Mouse (Mus musculus) limb, embryonic 10.5 days (tissue): ENCODE measurements at regions not wholly inside any gene's neighbourhood (a gene's known extent, or its start where the extent isn't known, plus 50 kb on each side); places are given as distances from the start of the nearest gene placed in this dataset.

Source experiments
- DNase-seq: peaks from one replicate; pipeline ENCODE4 v3.0.0-alpha.2; 2017; ENCODE audit warnings: low spot score
- H3K27ac ChIP-seq: fragments of 300-500 bp; sonication (generic); 2 replicates; pipeline ENCODE4 v1.5.1; 2016; ENCODE audit warnings: mild to moderate bottlenecking
- H3K27me3 ChIP-seq: fragments of 300-500 bp; sonication (generic); 2 replicates; pipeline ENCODE4 v1.6.1; 2016; ENCODE audit warnings: low read depth, mild to moderate bottlenecking; ENCODE audit not compliant: poor library complexity, severe bottlenecking
- H3K36me3 ChIP-seq: fragments of 300-500 bp; sonication (generic); 2 replicates; pipeline ENCODE4 v1.6.1; 2016; ENCODE audit warnings: mild to moderate bottlenecking, moderate library complexity
- H3K4me1 ChIP-seq: fragments of 300-500 bp; sonication (generic); 2 replicates; pipeline ENCODE4 v1.6.1; 2016
- H3K4me3 ChIP-seq: fragments of 300-500 bp; sonication (generic); 2 replicates; pipeline ENCODE4 v1.5.1; 2016; ENCODE audit warnings: mild to moderate bottlenecking, moderate library complexity
- H3K9me3 ChIP-seq: fragments of 300-500 bp; sonication (generic); replicated peaks from 2 replicates; pipeline ENCODE4 v1.6.1; 2016; ENCODE audit warnings: mild to moderate bottlenecking
- WGBS: fragments of 180-500 bp; shearing (Covaris S2); methylation state at CpG from one replicate; pipeline ENCODE4 v1.1.7; 2016; 5-methylcytosine and 5-hydroxymethylcytosine counted together

DNA sequence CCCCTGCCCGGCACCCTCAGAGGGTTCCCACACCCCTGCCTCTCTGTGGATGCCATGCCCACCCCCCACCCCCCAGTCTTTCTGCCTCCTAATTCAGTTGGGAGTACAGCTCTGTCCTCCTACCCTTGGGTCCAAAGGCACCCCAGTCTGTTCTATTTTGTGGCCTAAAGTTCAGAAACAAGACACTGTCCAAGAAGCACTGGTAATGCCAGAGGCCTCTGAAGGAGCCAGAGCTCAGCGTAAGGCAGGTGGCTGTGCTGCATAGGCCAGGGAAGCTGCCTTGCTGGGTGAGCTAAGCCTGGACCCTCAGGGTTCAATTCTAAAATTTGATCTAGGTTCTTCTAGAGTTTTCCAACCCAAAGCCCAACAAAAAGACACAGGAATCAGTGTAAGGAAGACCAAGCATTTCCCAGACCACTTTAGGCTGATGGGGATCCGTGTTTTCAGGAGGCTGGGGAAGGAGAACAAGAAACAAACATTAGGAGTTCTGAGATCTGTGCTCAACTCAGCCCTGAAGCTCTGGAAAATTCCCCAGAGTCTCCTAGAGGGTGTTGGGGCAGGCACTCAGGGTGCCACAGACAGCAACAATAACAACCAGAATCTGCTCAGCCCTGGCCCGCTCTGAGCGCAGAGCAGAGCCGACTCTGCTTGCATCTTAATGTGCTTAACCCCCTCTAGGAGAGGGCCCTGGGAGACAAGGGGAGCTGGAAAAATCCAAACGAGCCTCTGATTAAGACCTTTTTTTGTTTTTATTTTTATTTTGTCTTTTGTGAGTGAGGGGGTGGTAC lies 81.0 kb downstream of the 1700001O22Rik start:
- 32% methylated on average over 7 of the region's 7 CpGs for WGBS

DNA sequence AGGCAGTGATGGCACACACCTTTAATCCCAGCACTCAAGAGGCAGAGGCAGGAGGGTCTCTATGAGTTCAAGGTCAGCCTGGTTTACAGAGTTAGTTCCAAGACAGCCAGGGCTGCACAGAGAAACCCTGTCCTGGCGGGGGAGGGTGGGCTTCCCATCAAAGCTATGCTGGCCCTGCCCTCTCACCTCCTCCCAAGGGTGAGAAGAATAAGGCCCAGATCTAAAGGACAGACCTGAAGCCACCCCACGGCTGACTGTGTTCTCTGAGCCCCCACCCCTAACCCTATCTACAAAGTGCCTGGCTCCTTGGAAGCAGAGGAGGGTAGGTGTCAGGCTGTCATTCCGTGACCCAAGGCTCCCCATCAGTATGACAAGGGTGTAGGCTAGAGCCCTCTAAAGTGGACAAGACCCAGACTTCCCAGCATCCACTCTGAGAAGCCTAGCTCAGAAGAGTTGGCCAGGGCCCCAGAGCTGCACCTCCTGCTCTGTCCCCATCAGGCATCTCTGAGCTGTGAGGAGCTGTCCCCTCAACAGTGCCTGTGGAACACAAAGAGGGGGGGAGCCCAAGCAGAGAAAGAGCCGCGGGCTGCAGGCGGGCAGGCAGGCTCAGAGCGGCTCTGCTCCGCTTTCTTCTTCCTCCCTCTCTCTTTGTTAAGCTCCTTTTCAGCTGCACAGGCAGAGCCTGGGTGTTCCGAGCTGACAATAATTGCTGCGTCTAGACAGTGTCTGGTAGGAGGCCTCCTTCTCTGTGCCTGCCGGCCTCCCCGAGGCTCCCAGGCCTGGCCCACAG lies 81.8 kb downstream of the 1700001O22Rik start:
- Histone ChIP-seq H3K36me3 (no peaks in the 10 kb centered on the region), H3K4me1 (peaks cover 97% of the 10 kb centered on the region), H3K4me3 (peak overlapping the region; percentile 27; the same call in 1 of the 2 replicates)

More for the DNA sequence above, 81.0 kb downstream of the 1700001O22Rik start:
- no peaks in the 10 kb centered on the region for H3K27me3 ChIP-seq
- H3K27ac ChIP-seq: peak overlapping the region; percentile 94
- DNase-seq: no peak
- no peaks in the 10 kb centered on the region for H3K36me3 ChIP-seq
- H3K4me1 ChIP-seq: peaks cover 89% of the 10 kb centered on the region
- H3K4me3 ChIP-seq: peak overlapping the region; percentile 27; the same call in 1 of the 2 replicates
- no peaks in the 10 kb centered on the region for H3K9me3 ChIP-seq

DNA sequence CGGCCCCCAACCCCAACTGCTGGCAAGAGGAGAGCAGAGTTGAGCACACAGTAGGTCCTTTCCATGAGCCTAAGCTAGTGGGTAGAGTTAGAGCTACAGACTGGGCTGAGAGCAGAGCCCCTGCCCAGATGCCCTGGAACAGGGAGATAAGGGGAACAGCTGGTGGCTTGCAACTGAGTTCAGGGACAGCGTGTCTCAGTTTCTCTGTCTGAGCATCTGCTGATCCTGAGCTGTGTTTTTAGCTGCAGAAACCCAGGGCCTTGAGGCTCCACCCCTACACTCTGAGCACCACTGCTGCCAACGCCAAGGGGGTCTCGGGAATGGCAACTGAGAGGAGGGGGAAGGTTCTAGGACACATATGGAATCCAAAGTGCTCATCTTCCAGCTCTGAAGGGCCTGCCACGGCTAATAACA lies 82.4 kb downstream of the 1700001O22Rik start:
- no peaks in the 10 kb centered on the region for H3K27me3 ChIP-seq
- no peak for DNase-seq
- 82% methylated on average over 5 of the region's 5 CpGs for WGBS
- peaks cover 100% of the 10 kb centered on the region for H3K4me1 ChIP-seq
- H3K36me3 ChIP-seq: no peaks in the 10 kb centered on the region
- no peak overlapping the region for H3K4me3 ChIP-seq
- peak overlapping the region; percentile 94 for H3K27ac ChIP-seq
- no peaks in the 10 kb centered on the region for H3K9me3 ChIP-seq

More for the DNA sequence above, 81.8 kb downstream of the 1700001O22Rik start:
- H3K9me3 ChIP-seq: no peaks in the 10 kb centered on the region
- no peaks in the 10 kb centered on the region for H3K27me3 ChIP-seq
- 17% methylated on average over 12 of the region's 12 CpGs for WGBS
- peak overlapping the region; percentile 94 for H3K27ac ChIP-seq
- DNase-seq: peak; percentile 74

DNA sequence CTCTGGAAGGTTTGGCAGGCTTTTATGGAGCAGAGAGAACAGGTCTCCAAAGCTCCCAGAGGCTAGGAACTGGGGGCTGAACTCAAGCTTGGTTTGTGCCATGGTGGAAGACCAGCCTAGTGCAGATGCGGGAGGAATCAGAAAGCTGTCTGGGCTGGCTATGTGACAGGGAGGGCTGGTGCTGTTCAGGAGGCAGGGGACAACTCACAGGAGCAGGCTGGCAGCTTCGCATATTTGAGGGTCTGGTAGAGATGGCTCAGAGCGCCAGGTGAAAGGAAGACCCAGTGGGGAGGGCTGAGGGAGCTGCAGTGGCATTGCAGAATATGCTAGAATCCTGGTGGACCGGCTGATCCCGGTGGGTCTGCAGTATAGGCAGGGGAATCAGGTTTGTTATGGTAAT lies 83.2 kb downstream of the 1700001O22Rik start:
- H3K36me3 ChIP-seq: no peaks in the 10 kb centered on the region
- H3K27me3 ChIP-seq: no peaks in the 10 kb centered on the region
- H3K4me3 ChIP-seq: peak overlapping the region; percentile 43
- peaks cover 100% of the 10 kb centered on the region for H3K4me1 ChIP-seq
- DNase-seq: no peak
- 39% methylated on average over 5 of the region's 5 CpGs for WGBS
- H3K9me3 ChIP-seq: no peaks in the 10 kb centered on the region
- peak overlapping the region; percentile 94 for H3K27ac ChIP-seq

DNA sequence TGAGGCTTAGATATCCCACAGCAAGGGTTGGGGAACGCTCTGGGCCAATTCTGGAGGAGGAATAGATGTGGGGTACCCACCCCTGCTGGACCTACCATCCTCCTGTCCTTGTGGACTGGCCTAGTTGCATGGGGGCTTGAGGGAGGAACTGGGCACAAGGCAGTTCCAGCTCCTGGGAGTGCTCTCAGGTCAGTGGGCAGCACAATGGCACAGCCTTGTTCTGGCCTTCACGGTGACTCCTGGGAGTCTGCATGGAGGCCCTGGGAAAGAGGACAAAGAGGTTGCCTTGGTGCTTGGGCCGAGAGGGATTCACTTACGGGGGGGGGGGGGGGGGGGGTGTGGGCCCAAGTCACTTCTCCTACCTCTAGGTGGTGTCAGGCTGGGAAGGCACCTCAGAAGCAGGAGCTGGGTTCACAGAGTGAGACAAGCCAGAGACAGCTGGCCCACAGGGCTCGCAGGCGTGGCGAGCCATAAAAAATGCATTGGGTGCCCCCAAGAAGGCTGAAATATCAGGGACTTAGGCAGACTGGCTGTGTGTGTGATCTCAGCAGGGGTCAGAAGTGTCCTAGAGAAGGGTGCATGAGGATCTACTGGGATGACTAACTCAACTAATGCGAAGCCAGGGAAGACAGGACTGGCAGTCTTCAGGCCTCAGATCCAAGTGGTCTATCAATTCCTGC lies 83.7 kb downstream of the 1700001O22Rik start:
- 15% methylated on average over 8 of the region's 8 CpGs for WGBS
- DNase-seq: peak; percentile 58
- H3K27ac ChIP-seq: peak overlapping the region; percentile 94
- H3K36me3 ChIP-seq: no peaks in the 10 kb centered on the region
- peaks cover 97% of the 10 kb centered on the region for H3K4me1 ChIP-seq
- no peaks in the 10 kb centered on the region for H3K27me3 ChIP-seq
- no peaks in the 10 kb centered on the region for H3K9me3 ChIP-seq
- H3K4me3 ChIP-seq: peak overlapping the region; percentile 43

- peak; percentile 96 for DNase-seq
- peak overlapping the region; percentile 94 for H3K27ac ChIP-seq
- no peaks in the 10 kb centered on the region for H3K27me3 ChIP-seq
- H3K4me1 ChIP-seq: peaks cover 96% of the 10 kb centered on the region
- WGBS: under 1% methylated on average over 29 of the region's 29 CpGs
- H3K9me3 ChIP-seq: no peaks in the 10 kb centered on the region
- H3K4me3 ChIP-seq: peak overlapping the region; percentile 43
- no peaks in the 10 kb centered on the region for H3K36me3 ChIP-seq
Measured at GRCm38 (mm10) chr2:30718741-30719381, 84.6 kb downstream of the 1700001O22Rik start.

GRCm38 (mm10) chr2:30718329-30718675 lies 85.2 kb downstream of the 1700001O22Rik start:
- peak overlapping the region; percentile 94 for H3K27ac ChIP-seq
- 0% methylated on average over 12 of the region's 12 CpGs for WGBS

GRCm38 (mm10) chr2:30717566-30718328 lies 85.7 kb downstream of the 1700001O22Rik start:
- Histone ChIP-seq H3K27ac (peak overlapping the region; percentile 94), H3K4me3 (peak overlapping the region; percentile 43), H3K4me1 (peaks cover 96% of the 10 kb centered on the region), H3K27me3 (no peaks in the 10 kb centered on the region), H3K9me3 (no peaks in the 10 kb centered on the region), H3K36me3 (no peaks in the 10 kb centered on the region)
- 6% methylated on average over 16 of the region's 16 CpGs for WGBS
- DNase-seq: no peak

More at GRCm38 (mm10) chr2:30718329-30718675, 85.2 kb downstream of the 1700001O22Rik start:
- Histone ChIP-seq H3K27me3 (no peaks in the 10 kb centered on the region), H3K36me3 (no peaks in the 10 kb centered on the region), H3K4me1 (peaks cover 96% of the 10 kb centered on the region), H3K9me3 (no peaks in the 10 kb centered on the region), H3K4me3 (peak overlapping the region; percentile 43)
- DNase-seq: peak; percentile 93

- H3K4me3 ChIP-seq: peak overlapping the region; percentile 43
- WGBS: 1% methylated on average over 24 of the region's 24 CpGs
- peak; percentile 79 for DNase-seq
Measured at GRCm38 (mm10) chr2:30716580-30717565, 86.6 kb downstream of the 1700001O22Rik start.

DNA sequence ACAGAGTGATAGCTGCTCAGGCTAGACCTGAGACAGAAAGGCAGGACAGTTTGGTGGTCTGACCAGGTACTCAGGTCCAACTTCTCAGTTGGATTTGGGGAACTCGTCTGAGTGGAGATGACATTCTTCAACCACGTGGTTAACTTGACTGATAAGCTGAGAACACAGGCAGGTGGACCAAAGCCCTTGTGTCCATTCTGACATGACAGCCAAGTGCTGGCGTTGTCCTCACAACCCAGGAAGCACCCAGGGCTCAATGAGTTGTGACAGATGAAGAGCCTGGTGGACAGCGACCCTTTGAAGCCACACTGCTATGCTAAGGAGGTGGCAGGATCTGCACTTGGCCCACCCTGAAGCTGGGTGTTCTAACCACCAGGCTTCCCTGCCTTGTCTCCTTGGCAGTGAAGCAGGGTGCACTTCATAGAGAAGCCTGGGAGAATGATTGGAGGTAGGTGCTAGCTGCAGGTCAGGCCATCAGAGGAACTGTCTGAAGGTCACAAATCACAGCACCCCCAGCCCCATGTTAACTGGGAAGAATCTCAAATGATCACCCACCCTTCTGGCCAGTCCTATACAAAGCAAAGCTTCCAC lies 87.6 kb downstream of the 1700001O22Rik start:
- peak overlapping the region; percentile 43 for H3K4me3 ChIP-seq
- no peaks in the 10 kb centered on the region for H3K9me3 ChIP-seq
- H3K36me3 ChIP-seq: no peaks in the 10 kb centered on the region
- H3K27ac ChIP-seq: peak overlapping the region; percentile 94
- peaks cover 96% of the 10 kb centered on the region for H3K4me1 ChIP-seq
- H3K27me3 ChIP-seq: no peaks in the 10 kb centered on the region
- no peak for DNase-seq
- 70% methylated on average over 4 of the region's 4 CpGs for WGBS

More at GRCm38 (mm10) chr2:30716580-30717565, 86.6 kb downstream of the 1700001O22Rik start:
- Histone ChIP-seq H3K27ac (peak overlapping the region; percentile 94), H3K27me3 (no peaks in the 10 kb centered on the region), H3K4me1 (peaks cover 96% of the 10 kb centered on the region), H3K9me3 (no peaks in the 10 kb centered on the region), H3K36me3 (no peaks in the 10 kb centered on the region)

- Histone ChIP-seq H3K36me3 (no peaks in the 10 kb centered on the region), H3K27me3 (no peaks in the 10 kb centered on the region), H3K4me3 (no peak overlapping the region), H3K27ac (peak overlapping the region; percentile 94), H3K9me3 (no peaks in the 10 kb centered on the region), H3K4me1 (peaks cover 91% of the 10 kb centered on the region)
- peak; percentile 44 for DNase-seq
- WGBS: 21% methylated on average over 3 of the region's 3 CpGs
Measured at GRCm38 (mm10) chr2:30713535-30713934, 89.9 kb downstream of the 1700001O22Rik start.
